Mouse (Mus musculus): ENCODE data around the gene Grm2.

DNA sequence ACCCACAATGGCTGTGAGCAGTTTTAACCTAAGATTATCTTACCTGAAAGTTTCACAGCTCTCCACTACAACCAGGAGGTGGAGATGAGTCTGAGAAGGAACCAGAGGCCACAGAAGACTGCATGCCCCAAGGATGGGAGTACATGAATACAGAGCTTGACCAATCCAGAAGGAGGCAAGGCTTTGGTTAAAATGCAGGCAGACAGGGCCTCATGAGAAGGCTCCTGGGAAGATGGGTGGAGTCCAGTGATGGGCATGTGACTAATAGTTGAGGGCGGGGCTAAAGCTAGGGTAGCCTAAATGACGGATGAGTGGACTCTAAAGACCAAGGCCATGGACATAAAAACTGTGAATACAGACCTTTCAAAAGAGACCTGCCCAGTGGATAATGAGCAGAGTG is 29.6 kb downstream of the Grm2 start, which contains the start of gene Iqcf6:
- TF ChIP-seq EP300 (IDR thresholded peaks at IDR 0.05; ENCODE audit: insufficient read depth, low read depth, low read length) (no peak), POLR2A (IDR thresholded peaks at IDR 0.05; ENCODE audit: insufficient read depth, low read length) (no peak)
